Mouse (Mus musculus) right cerebral cortex, postnatal 25 days (tissue): ENCODE measurements at regions not wholly inside any gene's neighbourhood (a gene's known extent, or its start where the extent isn't known, plus 50 kb on each side); places are given as distances from the start of the nearest gene placed in this dataset.

Source experiments
- DNase-seq: peaks from one replicate; pipeline ENCODE4 v3.0.0; 2022

DNA sequence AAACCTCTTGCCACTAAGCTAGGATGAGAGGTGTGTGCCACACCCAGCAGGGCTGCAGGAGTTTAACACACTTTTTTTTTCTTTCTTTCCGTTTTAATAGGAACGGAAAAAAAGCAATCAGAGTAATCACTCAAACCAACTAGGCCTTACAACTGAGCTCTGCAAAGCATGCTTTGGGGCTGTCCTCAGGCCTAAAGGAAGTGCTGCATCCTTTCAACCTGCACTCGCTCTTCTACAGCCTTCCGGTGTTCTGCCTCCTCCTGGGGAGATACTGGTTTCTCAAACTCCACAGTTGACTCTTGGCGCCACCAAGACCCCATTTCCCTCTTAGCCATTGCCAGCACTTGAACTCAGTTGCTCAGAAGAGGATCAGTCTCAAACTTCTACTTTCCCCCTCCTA lies 143.2 kb downstream of the Foxo1 start:
- no peak for DNase-seq

DNA sequence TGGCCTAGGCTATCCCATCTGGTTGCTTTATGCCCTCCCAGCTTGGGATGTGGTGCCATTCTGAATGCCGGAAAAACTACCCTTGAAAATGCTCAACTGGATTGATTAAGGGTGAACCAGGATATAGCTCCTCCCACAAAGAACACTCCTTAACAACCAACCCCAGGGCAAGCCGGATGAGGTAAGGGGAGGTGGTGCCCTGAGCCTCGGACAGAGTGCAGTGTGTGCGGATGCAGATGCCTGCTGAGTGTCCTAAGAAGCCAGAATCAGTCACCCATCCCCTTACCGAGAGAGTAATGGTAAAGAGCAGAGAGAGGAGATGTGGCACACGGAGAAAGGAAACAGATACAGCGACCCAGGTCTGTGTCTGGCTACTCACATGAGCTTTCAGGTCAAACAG lies 141.3 kb downstream of the Foxo1 start:
- no peak for DNase-seq

DNA sequence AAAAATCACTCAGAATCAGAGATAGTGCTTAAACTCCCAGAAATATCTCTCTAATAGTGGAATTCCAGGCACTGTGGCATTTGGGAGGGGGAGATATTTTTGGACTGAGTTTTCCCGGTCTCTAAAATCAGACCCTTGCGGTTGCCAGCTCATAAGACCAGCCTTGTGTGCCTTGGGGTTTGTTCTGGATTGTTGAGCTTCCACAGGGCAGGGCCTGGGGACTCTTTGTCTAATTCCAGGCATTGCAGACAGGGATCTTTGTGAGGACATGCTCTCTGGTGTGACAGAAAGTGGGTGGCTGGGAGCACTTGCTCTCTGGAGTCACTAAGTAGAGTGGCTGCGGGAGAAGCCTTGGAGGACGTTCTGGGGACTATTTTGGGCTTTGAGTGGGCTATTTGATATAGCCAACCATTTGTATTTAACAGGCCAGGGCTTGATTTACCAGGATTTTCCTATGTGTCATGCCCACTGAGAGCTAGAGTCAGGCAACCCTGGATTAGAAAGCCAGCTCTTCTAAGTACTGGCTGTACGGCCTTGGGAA lies 138.7 kb downstream of the Foxo1 start:
- DNase-seq: no peak

DNA sequence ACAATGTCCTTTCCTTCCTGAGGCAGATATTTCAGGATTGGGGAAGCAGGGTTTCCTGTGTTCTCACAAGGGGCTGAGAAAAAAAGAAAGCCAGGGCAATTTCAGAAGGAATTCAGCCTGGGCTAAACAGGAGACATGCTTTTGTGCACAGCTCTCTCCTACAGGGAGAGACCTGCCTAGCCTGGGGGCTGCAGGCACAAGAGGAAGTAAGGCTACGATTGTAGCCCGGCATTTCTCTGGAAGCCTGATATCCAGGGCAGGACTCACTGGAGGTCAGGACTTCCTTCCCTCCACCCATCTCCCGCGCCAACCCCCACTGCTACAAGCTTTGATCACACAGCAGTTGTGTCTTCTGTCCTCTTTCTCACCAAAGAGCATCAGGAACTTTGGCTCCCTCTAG lies 136.5 kb downstream of the Foxo1 start:
- DNase-seq: no peak

DNA sequence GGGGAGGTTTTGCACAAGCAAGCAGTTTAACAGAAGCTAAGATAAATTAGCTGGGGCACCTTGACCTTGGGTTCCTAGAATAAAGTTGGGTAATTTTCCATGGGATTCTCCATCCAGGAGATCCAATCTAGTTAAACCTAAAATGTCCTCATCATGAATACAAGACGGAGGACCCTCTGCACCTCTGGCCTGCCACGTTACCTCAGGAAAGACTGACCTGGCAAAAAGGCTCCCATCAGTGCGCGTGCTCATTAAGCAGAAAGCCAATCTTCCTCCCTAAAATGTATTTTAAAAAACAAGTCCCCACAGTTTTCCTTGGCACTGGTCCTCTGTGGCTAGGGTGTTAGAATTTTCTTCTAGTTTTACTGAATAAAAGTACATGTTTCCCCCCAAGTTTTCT lies 134.9 kb downstream of the Foxo1 start:
- DNase-seq: no peak
